Mouse (Mus musculus) skeletal muscle tissue, adult 2 months (tissue): ENCODE measurements around the gene Strn3.
"Not testable (repeated sequence)": the region's sequence is repeated elsewhere in the genome, so short reads cannot be mapped to it uniquely, and the experiment has no call there.

Source experiments
- DNase-seq: peaks from one replicate; pipeline ENCODE4 v3.0.0-alpha.2; 2012; ENCODE audit warnings: low read depth, low spot score

Gene Strn3

DNA sequence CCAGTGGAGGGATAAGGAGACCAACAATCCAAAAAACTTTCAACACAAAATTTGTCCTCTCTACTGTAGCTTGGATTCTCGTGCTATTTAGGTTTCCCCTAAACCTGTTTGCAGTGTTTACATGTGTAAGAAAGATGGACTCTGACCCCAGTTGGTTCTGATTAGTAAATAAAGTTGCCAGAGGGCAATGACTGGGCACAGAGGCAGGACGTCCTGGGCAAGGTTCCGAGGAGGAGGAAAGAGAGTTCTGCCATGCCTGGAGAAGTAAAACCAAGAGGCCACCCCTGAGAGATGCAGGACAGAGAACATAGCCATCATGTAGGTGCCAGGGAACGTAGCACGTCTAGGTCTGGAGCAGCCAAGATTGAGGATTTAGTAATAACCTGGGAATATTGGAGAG is 79.3 kb downstream of the Strn3 start:
- DNase-seq: no peak

DNA sequence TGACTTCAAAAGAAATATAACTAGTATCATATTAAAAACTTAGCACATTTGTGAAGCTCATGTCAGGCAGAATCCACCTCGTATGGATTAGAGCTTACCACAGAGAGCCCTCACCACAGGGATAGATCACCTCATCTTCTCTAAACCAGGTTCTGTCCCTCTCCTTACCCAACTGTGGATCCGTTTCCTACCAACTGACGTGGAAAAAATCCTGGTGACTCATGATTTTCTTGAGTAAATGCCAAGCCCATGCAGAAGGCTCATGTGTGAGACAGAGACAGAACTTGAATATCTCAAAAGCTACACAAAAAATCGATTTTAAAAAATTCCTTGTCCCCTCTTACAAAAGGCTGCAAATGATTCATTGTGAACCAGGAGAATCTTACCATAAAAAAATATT is 85.6 kb downstream of the Strn3 start:
- no peak for DNase-seq

DNA sequence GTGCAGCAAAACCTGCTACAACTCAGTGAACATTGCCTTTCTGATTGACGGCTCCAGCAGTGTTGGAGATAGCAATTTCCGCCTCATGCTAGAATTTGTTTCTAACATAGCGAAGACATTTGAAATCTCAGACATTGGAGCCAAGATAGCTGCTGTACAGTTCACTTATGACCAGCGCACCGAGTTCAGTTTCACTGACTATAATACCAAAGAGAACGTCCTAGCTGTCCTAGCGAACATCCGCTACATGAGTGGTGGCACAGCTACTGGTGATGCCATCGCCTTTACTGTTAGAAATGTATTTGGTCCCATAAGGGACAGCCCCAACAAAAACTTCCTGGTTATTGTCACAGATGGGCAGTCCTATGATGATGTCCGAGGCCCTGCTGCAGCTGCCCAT is 88.4 kb downstream of the Strn3 start:
- DNase-seq: no peak

DNA sequence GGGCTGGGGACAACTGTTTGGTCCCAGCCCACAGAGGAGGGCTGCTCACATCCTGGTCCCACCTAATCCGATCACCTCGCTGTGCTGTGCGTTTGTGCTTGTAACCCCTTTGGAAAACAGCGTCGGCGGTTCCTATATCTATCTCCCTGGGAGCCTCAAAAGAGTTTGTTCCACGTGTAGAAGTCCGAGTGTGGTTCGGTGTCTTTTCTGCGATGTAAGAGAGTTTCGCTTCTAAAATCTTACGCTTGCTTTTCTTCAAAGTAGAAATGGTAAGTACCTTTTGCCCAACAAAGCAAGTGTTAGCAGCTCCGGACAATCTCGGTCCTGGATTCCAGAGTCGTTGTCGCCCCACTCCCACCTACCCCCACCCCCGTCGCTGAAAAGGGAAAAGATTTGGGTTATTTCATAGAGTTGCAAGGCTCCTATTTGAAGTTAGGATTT is 97.6 kb downstream of the Strn3 start:
- no peak for DNase-seq

DNA sequence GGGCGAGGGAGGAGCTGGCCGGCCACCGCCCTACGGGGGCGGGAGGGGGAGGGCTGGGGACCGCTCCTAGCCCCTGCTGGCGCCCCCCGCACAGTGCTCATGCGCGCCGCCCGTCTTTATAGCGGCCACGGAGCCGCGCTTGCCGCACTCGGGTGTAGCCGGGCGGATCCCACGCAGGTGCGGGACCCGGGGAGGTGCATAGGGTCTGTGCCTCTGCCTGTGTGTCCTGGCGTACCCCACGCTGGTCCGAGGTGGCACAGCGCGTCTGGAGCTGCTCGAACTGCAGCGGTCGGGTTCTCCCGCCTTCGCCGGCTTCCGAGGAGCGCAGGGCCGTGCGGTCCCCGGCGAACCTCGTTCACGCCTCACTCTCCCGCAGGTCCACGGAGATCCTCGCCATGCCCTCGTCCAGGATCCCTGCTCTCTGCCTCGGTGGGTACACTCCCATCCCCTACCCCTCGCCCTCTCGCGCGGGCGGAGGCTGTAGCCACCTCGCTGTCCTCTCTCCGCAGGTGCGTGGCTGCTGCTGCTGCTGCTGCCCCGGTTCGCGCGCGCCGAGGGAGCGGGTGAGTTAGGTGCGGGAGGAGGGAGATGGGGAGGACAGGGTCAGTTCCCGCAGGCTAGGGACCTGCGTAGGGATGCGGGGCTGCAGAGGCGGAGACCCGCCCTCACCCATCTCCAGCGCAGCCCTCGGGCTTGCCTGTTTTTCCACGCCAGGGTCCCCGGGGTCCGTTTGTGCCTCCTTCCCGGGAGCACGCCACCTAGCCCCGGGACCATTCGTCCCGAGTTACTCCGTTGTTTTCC is 98.3 kb downstream of the Strn3 start, which contains the start of gene Coch:
Gene Coch, plus strand, starts transcription at position 113 of the 801 bp plus-strand sequence.
- DNase-seq: no peak

DNA sequence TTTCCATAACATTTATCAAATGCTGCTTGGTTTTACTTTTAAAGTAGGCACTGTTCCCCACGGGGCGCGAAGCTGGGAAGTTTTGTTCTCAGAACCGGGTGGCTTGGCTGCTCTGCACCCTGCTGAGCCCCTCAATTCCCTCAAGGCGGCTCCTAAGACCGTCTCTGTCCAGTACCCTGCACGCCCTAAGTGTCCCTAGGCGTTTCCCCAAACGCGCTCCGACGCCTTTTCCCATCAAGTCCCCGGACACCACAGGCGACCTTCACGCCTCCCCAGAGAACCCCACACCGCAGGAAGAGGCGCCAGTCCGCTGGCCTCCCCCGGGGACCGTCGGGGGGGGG is 98.8 kb downstream of the Strn3 start:
- DNase-seq: no peak

DNA sequence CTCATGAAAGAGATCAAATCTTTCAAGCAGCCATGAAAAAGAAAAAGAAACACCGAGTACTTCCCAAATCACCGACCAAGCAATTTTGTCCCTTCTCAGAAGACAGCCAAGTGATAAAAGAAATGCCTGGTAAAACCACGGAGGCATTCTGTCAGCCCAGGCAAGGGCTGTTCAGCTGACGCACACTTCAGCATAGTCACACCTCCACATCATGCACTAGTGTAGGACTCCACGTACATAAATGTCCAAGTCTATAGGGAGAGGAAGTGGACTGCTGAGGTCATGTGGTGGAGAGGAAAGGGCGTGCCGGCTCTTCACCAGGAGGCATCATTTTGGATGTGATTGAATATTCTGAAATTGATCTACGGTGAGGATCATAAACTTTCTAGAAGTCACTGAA is 99.8 kb downstream of the Strn3 start:
- DNase-seq: no peak

DNA sequence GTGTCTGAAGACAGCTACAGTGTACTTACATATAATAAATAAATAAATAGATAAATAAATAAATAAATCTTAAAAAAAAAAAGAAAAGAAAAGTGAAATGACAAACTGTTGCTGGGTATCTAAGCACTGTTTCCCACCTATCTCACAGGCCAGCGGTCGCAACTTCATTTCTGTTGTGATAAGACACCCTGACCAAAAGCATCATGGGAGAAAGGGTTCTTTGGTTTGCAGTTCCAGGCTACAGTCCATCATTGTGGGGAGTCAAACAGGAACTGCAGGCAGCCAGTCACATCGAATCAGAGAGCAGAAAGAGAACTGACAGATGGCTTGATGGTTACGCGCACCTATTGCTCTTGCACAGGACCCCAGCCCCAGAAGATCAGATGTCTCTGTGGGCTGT is 102.4 kb downstream of the Strn3 start:
- no peak for DNase-seq

DNA sequence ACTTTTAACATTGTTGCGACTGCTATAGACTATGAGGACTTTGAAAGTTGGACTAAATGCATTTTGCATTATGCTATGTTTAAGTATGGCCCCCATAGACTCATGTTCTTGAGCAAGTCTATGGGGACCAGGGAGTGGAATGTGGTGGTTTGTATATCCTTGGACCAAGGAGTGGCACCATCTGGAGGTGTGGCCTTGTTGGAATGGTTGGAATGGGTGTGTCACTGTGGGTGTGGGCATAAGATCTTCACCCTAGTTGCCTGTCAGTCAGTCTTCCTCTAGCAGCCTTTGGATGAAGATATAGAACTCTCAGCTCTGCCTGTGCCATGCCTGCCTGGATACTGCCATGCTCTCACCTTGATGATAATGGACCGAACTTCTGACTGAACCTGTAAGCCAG is 113.9 kb downstream of the Strn3 start:
- not testable (repeated sequence) for DNase-seq

DNA sequence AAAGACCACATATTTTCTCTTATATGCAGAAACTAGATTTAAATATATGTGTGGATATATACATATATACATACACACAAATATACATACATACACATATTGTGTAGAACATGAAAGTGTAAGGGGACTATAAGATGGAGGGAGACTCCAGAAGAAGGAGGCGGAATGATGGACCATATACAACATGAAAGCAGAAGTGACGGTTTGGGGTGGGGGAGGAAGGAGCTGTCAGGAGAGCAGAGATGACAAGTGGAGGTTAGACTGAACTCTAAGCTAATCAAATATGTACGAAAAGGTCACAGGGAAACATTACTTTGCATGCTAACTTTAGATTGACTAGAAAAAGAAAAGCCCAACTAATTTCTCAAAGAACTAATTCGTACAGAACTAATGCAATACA is 119.0 kb downstream of the Strn3 start:
- DNase-seq: no peak

DNA sequence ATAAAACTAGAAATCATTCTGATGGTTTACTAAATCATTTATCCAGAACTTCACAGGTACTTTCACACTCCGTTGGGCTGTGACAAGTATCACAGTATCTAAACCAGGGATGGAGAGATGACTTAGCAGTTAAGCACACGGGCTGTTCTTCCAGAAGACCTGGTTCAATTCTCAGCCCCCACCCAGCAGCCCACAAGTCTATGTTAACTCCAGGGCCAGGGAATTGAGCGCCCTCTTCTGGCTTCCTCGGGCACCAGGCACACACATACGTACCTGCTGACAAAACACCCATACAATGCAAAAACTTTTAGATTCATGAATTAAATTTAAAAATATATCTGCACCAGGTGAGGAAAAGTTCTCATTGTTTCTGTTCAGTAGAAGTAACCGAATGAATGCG is 121.8 kb downstream of the Strn3 start:
- no peak for DNase-seq

DNA sequence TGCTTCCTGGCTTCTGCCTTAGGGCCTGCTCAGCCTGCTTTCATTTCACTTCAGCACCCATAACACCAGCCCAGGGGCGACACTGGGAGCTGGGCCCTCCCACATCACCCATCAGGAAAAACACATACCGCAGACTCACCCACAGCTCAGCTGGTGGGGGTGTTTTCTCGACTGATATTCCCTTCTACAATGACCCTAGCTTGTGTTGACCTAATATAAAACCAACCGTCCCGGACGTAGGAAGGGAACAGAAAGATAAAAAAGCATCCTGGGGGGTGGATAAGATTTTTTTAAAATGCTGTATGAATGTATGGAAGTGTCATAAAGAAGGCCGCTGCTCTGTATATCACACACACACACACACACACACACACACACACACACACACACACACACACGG is 122.2 kb downstream of the Strn3 start:
- no peak for DNase-seq

DNA sequence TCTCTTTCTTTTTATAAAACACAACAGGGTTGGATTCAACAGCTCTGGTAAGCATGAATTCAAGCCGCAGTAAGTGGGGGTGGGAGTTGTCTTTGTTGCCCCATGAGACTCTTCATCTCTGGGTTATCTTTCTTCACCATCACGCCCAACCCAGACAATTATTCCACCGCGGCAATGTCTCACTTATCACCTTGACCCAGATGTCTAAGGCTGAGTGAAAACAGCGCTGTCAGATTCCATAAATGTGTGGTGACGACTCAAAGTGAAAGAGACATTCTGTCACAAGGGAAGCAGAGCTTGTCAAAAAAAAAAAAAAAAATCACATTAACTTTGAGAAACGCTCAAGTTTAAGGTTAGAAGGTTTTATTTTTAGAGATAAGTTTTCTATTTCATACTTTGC is 124.5 kb downstream of the Strn3 start:
- no peak for DNase-seq

DNA sequence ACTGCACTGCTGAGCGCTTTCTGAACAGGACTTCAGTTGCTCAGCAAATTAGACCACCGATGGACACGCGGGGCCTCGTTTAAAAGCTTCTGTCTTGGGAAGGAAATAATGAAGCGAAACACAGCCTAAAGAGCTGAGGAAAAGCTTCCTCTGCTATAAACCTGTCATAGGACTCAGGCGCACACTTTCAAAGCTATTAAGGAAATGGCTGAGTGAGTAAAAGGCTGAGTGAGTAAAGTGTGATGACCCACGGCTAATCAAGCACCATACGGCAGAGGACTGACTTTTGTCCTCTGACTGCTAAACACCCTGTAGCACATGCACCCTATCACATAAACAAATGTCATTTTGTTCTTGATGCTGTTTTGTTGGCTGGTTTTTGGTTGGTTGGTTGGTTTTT is 130.3 kb downstream of the Strn3 start:
- DNase-seq: no peak
